Mouse (Mus musculus): ENCODE results near the gene Krtap1-5.

DNA sequence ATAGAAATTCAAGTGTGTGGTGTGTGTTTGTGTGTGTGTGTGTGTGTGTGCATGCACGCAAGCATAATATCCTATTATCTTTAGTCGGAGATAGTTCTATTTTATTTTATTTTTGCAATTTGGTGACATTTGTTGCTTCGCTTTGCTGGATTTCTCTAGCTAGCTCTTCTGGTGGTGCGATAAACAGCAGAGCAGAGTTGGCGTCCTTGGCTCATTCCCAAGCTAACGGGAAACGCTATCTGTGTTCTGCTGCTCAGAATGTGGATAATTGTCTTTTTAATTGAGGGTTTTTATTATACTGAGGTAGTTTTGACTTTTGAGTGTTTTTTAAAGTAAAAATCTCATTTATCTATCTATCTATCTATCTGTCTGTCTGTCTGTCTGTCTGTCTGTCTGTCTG lies 4.3 kb upstream of the Krtap1-5 start:
- TF ChIP-seq POLR2A (IDR thresholded peaks at IDR 0.05; ENCODE audit: extremely low read depth, insufficient read depth, low read length) = no peak
- no peak for TF ChIP-seq CTCF (IDR thresholded peaks at IDR 0.05; ENCODE audit: extremely low read depth, insufficient read depth, low read length)

All from cortical plate, adult 2 months (tissue).